Mouse (Mus musculus) lung, postnatal 0 days (tissue): ENCODE results near the gene Nlrp1a.

ENCODE experiments used
- CTCF ChIP-seq: IDR thresholded peaks from 2 replicates; pipeline ENCODE4 v1.5.1; 2016; ENCODE audit warnings: antibody characterized with exemption, mild to moderate bottlenecking
- EP300 ChIP-seq: IDR thresholded peaks from 2 replicates; pipeline ENCODE4 v1.6.1; 2016; ENCODE audit warnings: antibody characterized with exemption, mild to moderate bottlenecking, control low read depth

- TF ChIP-seq CTCF: no peak
- no peak for TF ChIP-seq EP300
These were observed 25.1 kb upstream of the Nlrp1a start for GRCm38 (mm10) chr11:71169633-71170032.
